Mouse (Mus musculus) liver, adult 2 months (tissue): ENCODE data around the gene Abraxas2. TPM values are rescaled to one million over a fixed set of nuclear protein-coding genes. Genes with fewer than 3 reads are reported as not detected.
A peak's percentile ranks its signal among the peaks of the same experiment; 100 is the strongest.

ENCODE experiments used
- DNase-seq: peaks from one replicate; pipeline ENCODE4 v3.0.0-alpha.2; 2011; ENCODE audit warnings: low read depth, low spot score; ENCODE audit errors: extremely low read depth
- H3K27ac ChIP-seq: fragments of 200-500 bp; replicated peaks from 2 replicates; pipeline ENCODE4 v1.5.1; 2012; ENCODE audit warnings: low read depth, mild to moderate bottlenecking, control low read depth, inconsistent platforms, low read length; ENCODE audit not compliant: insufficient read depth
- H3K27me3 ChIP-seq: fragments of 200-500 bp; 2 replicates; pipeline ENCODE4 v1.6.1; 2012; ENCODE audit warnings: mild to moderate bottlenecking, moderate library complexity, low read length, inconsistent platforms; ENCODE audit not compliant: control insufficient read depth, insufficient read depth
- H3K36me3 ChIP-seq: fragments of 200-500 bp; 2 replicates; pipeline ENCODE4 v1.6.1; 2012; ENCODE audit warnings: low read length, inconsistent platforms; ENCODE audit not compliant: control insufficient read depth, insufficient read depth
- H3K4me1 ChIP-seq: fragments of 200-500 bp; 2 replicates; pipeline ENCODE4 v1.6.1; 2011; ENCODE audit warnings: low read length; ENCODE audit not compliant: control insufficient read depth, insufficient read depth
- H3K4me3 ChIP-seq: fragments of 200-500 bp; 2 replicates; pipeline ENCODE4 v1.5.1; 2011; ENCODE audit warnings: low read depth, mild to moderate bottlenecking, control low read depth, low read length, moderate library complexity; ENCODE audit not compliant: insufficient read depth
- H3K79me2 ChIP-seq: fragments of 200-500 bp; 2 replicates; pipeline ENCODE4 v1.6.1; 2012; ENCODE audit warnings: inconsistent platforms, mild to moderate bottlenecking, low read length, moderate library complexity; ENCODE audit not compliant: control insufficient read depth, insufficient read depth
- H3K9ac ChIP-seq: fragments of 200-500 bp; 2 replicates; pipeline ENCODE4 v1.6.1; 2012; ENCODE audit warnings: low read depth, mild to moderate bottlenecking, control low read depth, inconsistent platforms, low read length
- CTCF ChIP-seq: fragments of 200-500 bp; IDR thresholded peaks from 2 replicates; pipeline ENCODE4 v1.5.1; 2011; ENCODE audit warnings: low read depth, low read length, control low read depth
- POLR2A ChIP-seq: fragments of 200-500 bp; IDR thresholded peaks from 2 replicates; pipeline ENCODE4 v1.6.1; 2011; ENCODE audit warnings: low read length, control low read depth; ENCODE audit not compliant: insufficient read depth; ENCODE audit errors: extremely low read depth
- WGBS: fragments of 180-500 bp; shearing (Covaris S2); methylation state at CpG from one replicate; pipeline ENCODE4 v1.1.7; 2018; 5-methylcytosine and 5-hydroxymethylcytosine counted together
- polyA plus RNA-seq: library from polyadenylated mRNA; depleted of rRNA; stranded (reverse); fragments of >200 nt; gene quantifications from 2 replicates; pipeline ENCODE4 v1.2.3, GENCODE M21; 2012
- total RNA-seq: library from RNA; depleted of rRNA; stranded (reverse); fragments of >200 nt; gene quantifications from 2 replicates; pipeline ENCODE4 v1.2.3, GENCODE M21; 2014

Gene Abraxas2
- total and polyA plus RNA-seq, 2 experiments, result 7.9 to 23.7 TPM

GRCm38 (mm10) chr7:132858043-132858608, 899 bp upstream of the Abraxas2 start:
- H3K4me3 ChIP-seq, result no peak overlapping the region
- peaks cover 9% of the 10 kb centered on the region; the same call in 1 of the 2 replicates for H3K79me2 ChIP-seq
- no peaks in the 10 kb centered on the region for H3K27me3 ChIP-seq
- no peaks in the 10 kb centered on the region; the same call in 1 of the 2 replicates for H3K4me1 ChIP-seq
- DNase-seq, result peak; percentile 4
- TF ChIP-seq CTCF, result no peak
- TF ChIP-seq POLR2A, result no peak
- no peak overlapping the region for H3K9ac ChIP-seq
- H3K36me3 ChIP-seq, result no peaks in the 10 kb centered on the region
- H3K27ac ChIP-seq, result no peak overlapping the region
- WGBS, result 64% methylated on average over 5 of the region's 5 CpGs

- no peaks in the 10 kb centered on the region for H3K27me3 ChIP-seq
- TF ChIP-seq POLR2A (no peak), CTCF (no peak)
- no peaks in the 10 kb centered on the region for H3K4me1 ChIP-seq
- 89% methylated on average over 9 of the region's 9 CpGs for WGBS
- no peak overlapping the region for H3K27ac ChIP-seq
- H3K79me2 ChIP-seq, result peaks cover 12% of the 10 kb centered on the region; the same call in 1 of the 2 replicates
- H3K36me3 ChIP-seq, result peaks cover 40% of the 10 kb centered on the region
- DNase-seq, result no peak
- H3K9ac ChIP-seq, result no peak overlapping the region
- H3K4me3 ChIP-seq, result no peak overlapping the region
These were observed 7.3 kb downstream of the Abraxas2 start for GRCm38 (mm10) chr7:132866316-132866715.

- no peaks in the 10 kb centered on the region for H3K27me3 ChIP-seq
- peaks cover 65% of the 10 kb centered on the region for H3K36me3 ChIP-seq
- 90% methylated on average over 2 of the region's 2 CpGs for WGBS
- no peak overlapping the region for H3K9ac ChIP-seq
- H3K27ac ChIP-seq, result no peak overlapping the region
- H3K79me2 ChIP-seq, result no peaks in the 10 kb centered on the region
- H3K4me1 ChIP-seq, result no peaks in the 10 kb centered on the region
- DNase-seq, result no peak
- TF ChIP-seq CTCF (no peak), POLR2A (no peak)
- no peak overlapping the region for H3K4me3 ChIP-seq
These were observed 14.0 kb downstream of the Abraxas2 start for GRCm38 (mm10) chr7:132873043-132873442.

- Histone ChIP-seq H3K27me3 (no peaks in the 10 kb centered on the region), H3K27ac (no peak overlapping the region), H3K4me3 (no peak overlapping the region), H3K36me3 (peaks cover 71% of the 10 kb centered on the region), H3K9ac (no peak overlapping the region), H3K79me2 (no peaks in the 10 kb centered on the region), H3K4me1 (no peaks in the 10 kb centered on the region)
- no peak for TF ChIP-seq CTCF
- TF ChIP-seq POLR2A, result no peak
- peak; percentile 30 for DNase-seq
- WGBS, result 85% methylated on average over 2 of the region's 2 CpGs
These were observed 16.5 kb downstream of the Abraxas2 start for GRCm38 (mm10) chr7:132875391-132876086.

- WGBS, result 77% methylated on average over 1 of the region's 1 CpGs
- no peaks in the 10 kb centered on the region for H3K79me2 ChIP-seq
- H3K4me3 ChIP-seq, result no peak overlapping the region
- TF ChIP-seq CTCF, result no peak
- TF ChIP-seq POLR2A, result no peak
- H3K27me3 ChIP-seq, result no peaks in the 10 kb centered on the region
- no peaks in the 10 kb centered on the region for H3K4me1 ChIP-seq
- H3K36me3 ChIP-seq, result peaks cover 74% of the 10 kb centered on the region
- H3K27ac ChIP-seq, result no peak overlapping the region
- H3K9ac ChIP-seq, result no peak overlapping the region
- no peak for DNase-seq
These were observed 21.3 kb downstream of the Abraxas2 start for GRCm38 (mm10) chr7:132880276-132880675.

GRCm38 (mm10) chr7:132882343-132882742, 23.3 kb downstream of the Abraxas2 start:
- DNase-seq, result no peak
- no peak overlapping the region for H3K4me3 ChIP-seq
- H3K9ac ChIP-seq, result no peak overlapping the region
- WGBS, result 61% methylated on average over 2 of the region's 2 CpGs
- H3K27me3 ChIP-seq, result no peaks in the 10 kb centered on the region
- H3K36me3 ChIP-seq, result peaks cover 54% of the 10 kb centered on the region
- H3K27ac ChIP-seq, result no peak overlapping the region
- H3K4me1 ChIP-seq, result peaks cover 4% of the 10 kb centered on the region
- TF ChIP-seq POLR2A (no peak), CTCF (no peak)
- no peaks in the 10 kb centered on the region for H3K79me2 ChIP-seq
